Mouse (Mus musculus) E14TG2a.4 (cell line): Measurements from ENCODE around the gene Pik3cg.

Source experiments
- CTCF ChIP-seq: conservative IDR thresholded peaks from 2 replicates; pipeline ENCODE4 v1.5.1; 2014; ENCODE audit warnings: low read length
- NANOG ChIP-seq: IDR thresholded peaks from 2 replicates; pipeline ENCODE4 v1.6.1; 2014; ENCODE audit warnings: borderline replicate concordance, low read length, mixed read lengths
- POU5F1 ChIP-seq: IDR thresholded peaks from 2 replicates; pipeline ENCODE4 v1.6.1; 2014; ENCODE audit warnings: low read length, borderline replicate concordance

- TF ChIP-seq CTCF (no peak), POU5F1 (no peak), NANOG (no peak)
These were observed 64.7 kb downstream of the Pik3cg start for GRCm38 (mm10) chr12:32143782-32144181.
